Mouse (Mus musculus) testis, adult 2 months (tissue): ENCODE results near the gene Thra.

ENCODE experiments used
- CTCF ChIP-seq: fragments of 200-500 bp; IDR thresholded peaks from 2 replicates; pipeline ENCODE4 v1.5.1; 2012; ENCODE audit warnings: low read depth, mild to moderate bottlenecking, inconsistent platforms, low read length, moderate library complexity; ENCODE audit not compliant: control insufficient read depth, insufficient read depth, insufficient replicate concordance
- POLR2A ChIP-seq: fragments of 200-500 bp; IDR thresholded peaks from 2 replicates; pipeline ENCODE4 v1.6.1; 2012; ENCODE audit warnings: low read depth, mild to moderate bottlenecking, inconsistent platforms, low read length, moderate library complexity; ENCODE audit not compliant: control insufficient read depth

GRCm38 (mm10) chr11:98734020-98734419 is 6.4 kb upstream of the Thra start:
- TF ChIP-seq POLR2A (no peak), CTCF (peak; percentile 54; the same call in 1 of the 2 replicates)
